Mouse (Mus musculus) kidney, postnatal 0 days (tissue): ENCODE measurements around the gene Pcdh7. TPM values are rescaled to one million over a fixed set of nuclear protein-coding genes. Genes with fewer than 3 reads are reported as not detected.
A peak's percentile ranks its signal among the peaks of the same experiment; 100 is the strongest.

Experiments
- ATAC-seq: fragments of 200-750 bp; cut with Nextera tagmentation; replicated peaks from 2 replicates; pipeline ENCODE4 v1.8.0; 2017; ENCODE audit warnings: low read depth, moderate number of reproducible peaks, moderate TSS enrichment, moderate library complexity; ENCODE audit not compliant: low FRiP score
- DNase-seq: peaks from one replicate; pipeline ENCODE4 v3.0.0-alpha.2; 2016; ENCODE audit warnings: low spot score
- H3K27ac ChIP-seq: fragments of 300-500 bp; sonication (generic); 2 replicates; pipeline ENCODE4 v1.5.1; 2014; ENCODE audit warnings: mild to moderate bottlenecking
- H3K27me3 ChIP-seq: fragments of 300-500 bp; sonication (generic); 2 replicates; pipeline ENCODE4 v1.6.1; 2014; ENCODE audit warnings: low read length, mixed read lengths; ENCODE audit not compliant: insufficient read depth
- H3K36me3 ChIP-seq: fragments of 300-500 bp; sonication (generic); 2 replicates; pipeline ENCODE4 v1.6.1; 2014; ENCODE audit warnings: low read length, mixed read lengths; ENCODE audit not compliant: insufficient read depth
- H3K4me1 ChIP-seq: fragments of 300-500 bp; sonication (generic); replicated peaks from 2 replicates; pipeline ENCODE4 v1.6.1; 2014; ENCODE audit warnings: antibody characterized with exemption, low read length, mixed read lengths; ENCODE audit not compliant: insufficient read depth
- H3K4me2 ChIP-seq: fragments of 300-500 bp; sonication (generic); 2 replicates; pipeline ENCODE4 v1.6.1; 2014; ENCODE audit warnings: mild to moderate bottlenecking, low read length, moderate library complexity, mixed read lengths
- H3K4me3 ChIP-seq: fragments of 300-500 bp; sonication (generic); replicated peaks from 2 replicates; pipeline ENCODE4 v1.5.1; 2014; ENCODE audit warnings: low read depth, low read length
- H3K9ac ChIP-seq: fragments of 300-500 bp; sonication (generic); 2 replicates; pipeline ENCODE4 v1.6.1; 2014; ENCODE audit warnings: low read depth, low read length
- H3K9me3 ChIP-seq: fragments of 300-500 bp; sonication (generic); replicated peaks from 2 replicates; pipeline ENCODE4 v1.6.1; 2016; ENCODE audit warnings: low read length, inconsistent platforms, mixed read lengths
- CTCF ChIP-seq: IDR thresholded peaks from 2 replicates; pipeline ENCODE4 v1.5.1; 2016; ENCODE audit warnings: antibody characterized with exemption, low read depth, mild to moderate bottlenecking, moderate library complexity
- WGBS: fragments of 180-500 bp; shearing (Covaris S2); extraction: QIAGEN DNeasy Blood & Tissue Kit; methylation state at CpG from one replicate; pipeline ENCODE4 v1.1.7; 2014; 5-methylcytosine and 5-hydroxymethylcytosine counted together
- polyA plus RNA-seq: library from polyadenylated mRNA; unstranded; fragments of >200 nt; fragmentation: Nextera tagmentation; extraction: Ambion mirVana; gene quantifications from 2 replicates; pipeline ENCODE4 v1.2.1, GENCODE M21; 2015

The Pcdh7 gene
- polyA plus RNA-seq, 1 experiment from 2014 or later: 3.6 TPM

DNA sequence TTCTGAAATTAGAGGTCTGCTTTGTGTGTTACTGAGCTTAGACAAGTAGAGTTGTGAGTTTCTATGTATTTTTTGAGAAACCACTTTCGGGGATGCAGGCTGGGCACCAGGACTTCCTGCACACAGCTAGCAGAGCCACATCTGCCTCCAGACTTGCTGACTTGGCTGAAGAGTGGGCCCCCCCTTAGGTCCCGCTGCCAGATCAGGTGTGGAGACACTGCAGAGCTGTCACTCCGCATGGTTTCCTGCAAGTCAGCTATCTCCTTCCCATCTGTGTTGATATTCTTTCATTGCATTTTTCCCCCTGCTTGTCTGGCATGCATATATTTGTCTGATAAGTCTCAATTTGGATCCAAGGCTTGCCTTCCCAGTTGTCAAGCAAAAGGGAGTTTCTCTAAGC lies 52.6 kb downstream of the Pcdh7 start:
- ATAC-seq (no peak), DNase-seq (no peak)
- Histone ChIP-seq H3K36me3 (no peaks in the 10 kb centered on the region), H3K9ac (no peak overlapping the region), H3K27me3 (no peaks in the 10 kb centered on the region), H3K4me3 (no peak overlapping the region), H3K27ac (no peak overlapping the region), H3K4me1 (peaks cover 3% of the 10 kb centered on the region; the same call in 1 of the 2 replicates), H3K9me3 (no peaks in the 10 kb centered on the region), H3K4me2 (no peak overlapping the region)
- WGBS: 69% methylated on average over 3 of the region's 3 CpGs
- TF ChIP-seq CTCF: no peak

DNA sequence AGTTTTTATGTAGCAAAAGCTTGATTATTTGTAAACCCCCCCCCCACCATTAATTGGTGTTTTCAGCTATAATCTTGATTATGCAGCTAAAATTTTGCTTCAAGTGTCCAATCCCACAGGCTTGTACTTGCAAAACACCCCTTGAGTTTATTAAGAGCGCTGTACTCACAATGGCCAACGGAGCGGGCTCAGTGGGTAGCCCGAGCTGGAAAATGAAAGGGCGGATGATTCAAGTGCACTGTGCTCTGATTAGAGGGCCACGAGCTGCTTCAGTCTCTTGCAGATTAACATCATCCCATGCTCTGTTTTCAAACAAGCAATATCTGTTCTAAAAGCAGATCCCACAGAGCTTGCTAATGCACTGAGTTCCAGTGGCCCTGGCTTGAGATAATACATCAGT lies 53.4 kb downstream of the Pcdh7 start:
- DNase-seq (no peak), ATAC-seq (no peak)
- H3K4me3 ChIP-seq: no peak overlapping the region
- H3K9ac ChIP-seq: no peak overlapping the region
- H3K36me3 ChIP-seq: no peaks in the 10 kb centered on the region
- no peak for TF ChIP-seq CTCF
- no peaks in the 10 kb centered on the region for H3K27me3 ChIP-seq
- no peak overlapping the region for H3K4me2 ChIP-seq
- no peak overlapping the region for H3K27ac ChIP-seq
- H3K9me3 ChIP-seq: no peaks in the 10 kb centered on the region
- 80% methylated on average over 6 of the region's 6 CpGs for WGBS
- H3K4me1 ChIP-seq: peaks cover 3% of the 10 kb centered on the region; the same call in 1 of the 2 replicates

DNA sequence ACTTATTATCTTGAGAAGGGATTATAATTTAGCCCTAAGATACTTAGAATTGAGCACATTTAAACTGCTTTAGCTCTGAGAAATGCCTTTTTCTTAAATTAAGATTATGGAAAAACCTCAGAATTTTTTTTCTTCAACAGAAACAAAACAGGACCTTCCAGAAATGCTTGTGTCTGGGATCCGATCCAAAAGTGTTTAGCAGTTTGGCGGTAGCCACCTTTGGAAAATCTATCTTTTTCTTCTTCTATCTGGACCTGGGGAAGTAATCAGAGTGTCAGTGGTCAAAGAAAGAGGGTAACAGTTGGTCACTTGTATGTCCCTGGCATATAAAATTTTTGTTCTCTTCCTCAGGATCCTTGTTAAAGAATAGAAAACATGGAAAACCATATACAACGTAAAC lies 54.9 kb downstream of the Pcdh7 start:
- peaks cover 3% of the 10 kb centered on the region; the same call in 1 of the 2 replicates for H3K4me1 ChIP-seq
- H3K9ac ChIP-seq: no peak overlapping the region
- H3K36me3 ChIP-seq: no peaks in the 10 kb centered on the region
- H3K4me2 ChIP-seq: no peak overlapping the region
- H3K4me3 ChIP-seq: no peak overlapping the region
- H3K27me3 ChIP-seq: no peaks in the 10 kb centered on the region
- WGBS: 65% methylated on average over 3 of the region's 3 CpGs
- DNase-seq (no peak), ATAC-seq (no peak)
- no peak overlapping the region for H3K27ac ChIP-seq
- TF ChIP-seq CTCF: no peak
- H3K9me3 ChIP-seq: no peaks in the 10 kb centered on the region

DNA sequence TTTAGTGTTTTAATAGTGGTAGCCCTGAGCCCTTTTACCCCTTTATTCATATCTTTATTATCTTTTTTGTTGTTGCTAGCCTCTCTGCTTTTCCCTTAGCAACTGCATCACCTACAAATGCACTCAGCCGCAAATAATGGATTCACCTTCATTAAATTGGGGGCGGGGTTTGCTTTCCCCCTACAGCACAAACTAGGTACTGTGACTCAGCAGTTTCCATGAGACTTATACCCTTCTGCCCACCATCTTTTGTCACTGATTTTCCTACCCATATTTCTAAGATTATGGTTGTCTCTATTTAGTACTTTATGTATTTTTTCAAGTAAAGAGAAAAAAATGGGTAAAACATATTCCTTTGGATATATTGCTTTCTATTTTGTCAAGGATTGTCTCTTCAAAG lies 56.7 kb downstream of the Pcdh7 start:
- Histone ChIP-seq H3K27ac (no peak overlapping the region), H3K4me3 (no peak overlapping the region), H3K4me2 (no peak overlapping the region), H3K36me3 (no peaks in the 10 kb centered on the region), H3K9ac (no peak overlapping the region), H3K27me3 (no peaks in the 10 kb centered on the region), H3K4me1 (no peaks in the 10 kb centered on the region), H3K9me3 (no peaks in the 10 kb centered on the region)
- TF ChIP-seq CTCF: peak; percentile 15; the same call in 1 of the 2 replicates
- WGBS: 86% methylated on average over 2 of the region's 2 CpGs
- DNase-seq (no peak), ATAC-seq (no peak)

DNA sequence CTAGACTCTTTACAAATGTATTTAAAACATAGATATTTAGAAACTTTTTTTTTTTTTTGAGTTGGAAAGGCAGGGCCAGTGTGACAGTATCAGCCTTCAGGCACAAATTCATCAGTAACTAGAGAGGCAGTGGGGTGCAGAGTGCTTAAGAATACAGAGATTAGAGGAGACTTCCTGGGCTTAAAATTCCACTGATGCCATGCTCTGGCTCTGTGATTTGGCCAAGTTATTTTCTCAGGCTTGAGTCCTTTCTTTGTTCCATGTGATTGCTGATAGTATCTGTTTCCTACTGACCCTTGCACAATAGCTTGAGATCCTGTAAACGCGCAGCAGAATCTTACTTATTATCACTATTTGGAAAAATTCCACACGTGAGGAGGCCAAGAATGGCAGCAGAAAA lies 60.3 kb downstream of the Pcdh7 start:
- no peaks in the 10 kb centered on the region for H3K4me1 ChIP-seq
- ATAC-seq (no peak), DNase-seq (no peak)
- no peak overlapping the region for H3K27ac ChIP-seq
- H3K9ac ChIP-seq: no peak overlapping the region
- H3K27me3 ChIP-seq: no peaks in the 10 kb centered on the region
- H3K4me3 ChIP-seq: no peak overlapping the region
- no peaks in the 10 kb centered on the region for H3K36me3 ChIP-seq
- no peak for TF ChIP-seq CTCF
- H3K9me3 ChIP-seq: no peaks in the 10 kb centered on the region
- H3K4me2 ChIP-seq: no peak overlapping the region
- 54% methylated on average over 3 of the region's 3 CpGs for WGBS

DNA sequence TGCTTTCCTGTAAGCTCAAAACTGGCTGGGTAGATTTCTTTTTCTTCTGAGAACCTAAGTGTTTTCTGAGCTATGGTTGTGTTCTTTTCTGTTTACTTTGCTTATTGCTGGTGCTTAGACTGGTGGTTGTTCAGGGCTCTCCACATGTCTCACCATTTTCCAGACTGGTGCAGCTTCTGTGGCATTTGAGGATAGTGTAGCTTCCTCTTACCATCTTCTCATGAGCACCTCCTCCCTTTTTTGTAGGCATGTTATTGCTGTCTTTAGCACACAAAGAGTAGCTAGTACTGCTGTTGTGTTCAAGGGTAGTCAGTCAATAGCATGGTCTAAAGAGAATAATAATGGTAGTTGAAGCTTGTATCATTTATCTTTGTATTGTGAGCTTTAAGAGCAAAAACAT lies 62.2 kb downstream of the Pcdh7 start:
- H3K27ac ChIP-seq: no peak overlapping the region
- no peak overlapping the region for H3K4me3 ChIP-seq
- H3K9ac ChIP-seq: no peak overlapping the region
- TF ChIP-seq CTCF: no peak
- no peaks in the 10 kb centered on the region for H3K9me3 ChIP-seq
- no peaks in the 10 kb centered on the region for H3K27me3 ChIP-seq
- ATAC-seq: no peak
- DNase-seq: no peak
- H3K36me3 ChIP-seq: no peaks in the 10 kb centered on the region
- no peaks in the 10 kb centered on the region for H3K4me1 ChIP-seq
- H3K4me2 ChIP-seq: no peak overlapping the region

DNA sequence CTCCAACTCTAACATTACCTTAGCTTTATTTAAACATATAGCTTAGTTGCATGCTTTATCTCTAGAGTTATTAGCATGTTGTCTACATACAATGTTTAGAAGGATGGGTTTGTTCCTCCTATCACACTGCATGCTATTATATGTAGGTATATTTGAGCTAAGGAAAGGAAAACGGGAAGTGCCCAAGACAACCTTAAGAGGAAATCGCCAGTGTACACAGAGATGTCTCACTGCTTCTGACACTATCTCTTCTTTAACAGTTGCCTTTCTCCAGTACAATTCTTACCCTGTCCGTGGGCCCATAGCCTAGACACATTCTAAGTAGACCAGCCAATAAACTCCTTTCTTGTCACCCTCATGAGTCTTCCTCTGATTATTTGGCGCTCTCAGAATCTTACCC lies 62.8 kb downstream of the Pcdh7 start:
- DNase-seq (no peak), ATAC-seq (no peak)
- no peak overlapping the region for H3K27ac ChIP-seq
- H3K9me3 ChIP-seq: no peaks in the 10 kb centered on the region
- H3K9ac ChIP-seq: no peak overlapping the region
- no peaks in the 10 kb centered on the region for H3K4me1 ChIP-seq
- 86% methylated on average over 4 of the region's 4 CpGs for WGBS
- no peaks in the 10 kb centered on the region for H3K36me3 ChIP-seq
- no peaks in the 10 kb centered on the region for H3K27me3 ChIP-seq
- TF ChIP-seq CTCF: no peak
- H3K4me3 ChIP-seq: no peak overlapping the region
- H3K4me2 ChIP-seq: no peak overlapping the region
